Mouse (Mus musculus) embryonic fibroblast, embryonic 13.5 days (primary cell): ENCODE results near the gene Brwd1.

Source experiments
- CTCF ChIP-seq: IDR thresholded peaks from 2 replicates; pipeline ENCODE4 v1.5.1; 2011; ENCODE audit warnings: mild to moderate bottlenecking, control low read depth, low read length, moderate library complexity, borderline replicate concordance; ENCODE audit not compliant: insufficient read depth
- POLR2A ChIP-seq: IDR thresholded peaks from 2 replicates; pipeline ENCODE4 v1.6.1; 2011; ENCODE audit warnings: low read depth, mild to moderate bottlenecking, control low read depth, low read length, moderate library complexity

- no peak for TF ChIP-seq CTCF
- TF ChIP-seq POLR2A, result no peak
Observed at GRCm38 (mm10) chr16:96044096-96044495, 38.2 kb downstream of the Brwd1 start.
